Mouse (Mus musculus) hindlimb bud, embryonic 11.5 days (tissue): ENCODE measurements around the gene Clca3a2.
A peak's percentile ranks its signal among the peaks of the same experiment; 100 is the strongest.
"Not testable (repeated sequence)": the region's sequence is repeated elsewhere in the genome, so short reads cannot be mapped to it uniquely, and the experiment has no call there.

Experiments
- DNase-seq: peaks from one replicate; pipeline ENCODE4 v3.0.0-alpha.2; 2012; ENCODE audit warnings: low read depth, low spot score; ENCODE audit errors: extremely low spot score

Clca3a2 gene

GRCm38 (mm10) chr3:144819219-144819618, at the start of gene Clca3a2:
TSS of gene Clca3a2 (minus strand) at chr3:144819494.
- not testable (repeated sequence) for DNase-seq

GRCm38 (mm10) chr3:144849584-144849983, 30.3 kb upstream of the Clca3a2 start:
- no peak for DNase-seq

GRCm38 (mm10) chr3:144849014-144849556, 29.8 kb upstream of the Clca3a2 start, which contains the start of gene Clca3b:
TSS of gene Clca3b (minus strand) at chr3:144849357.
- DNase-seq, result not testable (repeated sequence)

- no peak for DNase-seq
These were observed 8.0 kb upstream of the Clca3a2 start for GRCm38 (mm10) chr3:144827257-144827656.

GRCm38 (mm10) chr3:144825151-144825550, 5.9 kb upstream of the Clca3a2 start:
- DNase-seq, result peak; percentile 30

GRCm38 (mm10) chr3:144823331-144823730, 4.0 kb upstream of the Clca3a2 start:
- DNase-seq, result no peak

GRCm38 (mm10) chr3:144820632-144821031, 1.3 kb upstream of the Clca3a2 start:
- no peak for DNase-seq

- not testable (repeated sequence) for DNase-seq
These were observed 6.0 kb downstream of the Clca3a2 start for GRCm38 (mm10) chr3:144813336-144813735.

GRCm38 (mm10) chr3:144811821-144812220, 7.5 kb downstream of the Clca3a2 start:
- no peak for DNase-seq

- DNase-seq, result not testable (repeated sequence)
These were observed 11.0 kb downstream of the Clca3a2 start for GRCm38 (mm10) chr3:144808153-144808925.

- not testable (repeated sequence) for DNase-seq
These were observed 12.7 kb downstream of the Clca3a2 start for GRCm38 (mm10) chr3:144806626-144807025.

- no peak for DNase-seq
These were observed 17.4 kb downstream of the Clca3a2 start for GRCm38 (mm10) chr3:144801861-144802260.

- no peak for DNase-seq
These were observed 33.8 kb downstream of the Clca3a2 start for GRCm38 (mm10) chr3:144785181-144786148.

GRCm38 (mm10) chr3:144765161-144765560, 54.1 kb downstream of the Clca3a2 start:
- no peak for DNase-seq

GRCm38 (mm10) chr3:144761454-144761853, 57.8 kb downstream of the Clca3a2 start:
- DNase-seq, result no peak

GRCm38 (mm10) chr3:144760592-144761309, 58.5 kb downstream of the Clca3a2 start, which contains the start of gene Clca3a1:
TSS of gene Clca3a1 (minus strand) at chr3:144760977.
- no peak for DNase-seq

- DNase-seq, result no peak
These were observed 59.6 kb downstream of the Clca3a2 start for GRCm38 (mm10) chr3:144759719-144760118.

GRCm38 (mm10) chr3:144756103-144756502, 63.2 kb downstream of the Clca3a2 start:
- DNase-seq, result not testable (repeated sequence)

GRCm38 (mm10) chr3:144753120-144753519, 66.2 kb downstream of the Clca3a2 start:
- DNase-seq, result no peak
